ENCODE assay signal across 11 mouse cellular contexts in genomic region chr7:72589241-72589668, GRCm38 (mm10).
DNase-seq lines count a peak whose midpoint lies in the region; ATAC-seq and TF ChIP-seq lines count a peak whose summit lies in the region.
"Had no signal": no experiment of that assay in that cellular context is flagged by ENCODE, and none has a peak within 500 bp of the region (broad histone marks: within the 10 kb centered on the region; RNA-seq: fewer than 3 reads in every experiment).

No protein-coding gene starts in this region.

- DNase-seq in right cerebral cortex, adult 18-20 months: peak; percentile 80
- DNase-seq in right cerebral cortex, postnatal 4 days: no peak
- peak; percentile 67 for DNase-seq in gastrocnemius, adult 2 months
- peak; percentile 38 to 39 for DNase-seq in left cerebral cortex, postnatal 14 days (ENCODE audit: low spot score in 2 of 2)
- peak; percentile 70 for DNase-seq in skeletal muscle tissue, adult 2 months (ENCODE audit: low read depth, low spot score)
- no peak for DNase-seq in hindbrain, embryonic 11.5 days (ENCODE audit: low spot score)
- DNase-seq: adrenal gland, postnatal 25 days had no signal

- WGBS in hindbrain, embryonic 11.5 days: 74% methylated on average over 3 of the region's 3 CpGs

- H3K36me3 ChIP-seq in hindbrain, embryonic 11.5 days (ENCODE audit: control insufficient read depth, insufficient read depth, low read length): no peaks in the 10 kb centered on the region

- H3K4me3 ChIP-seq in gastrocnemius, adult 2 months: no peak overlapping the region
- no peak overlapping the region for H3K4me3 ChIP-seq in hindbrain, embryonic 11.5 days (ENCODE audit: low read depth, low read length)

- no peaks in the 10 kb centered on the region for H3K27me3 ChIP-seq in hindbrain, embryonic 11.5 days (ENCODE audit: control insufficient read depth, insufficient read depth, low read length)

- H3K9ac ChIP-seq in hindbrain, embryonic 11.5 days (ENCODE audit: low read depth, low read length): no peak overlapping the region

- H3K4me2 ChIP-seq in hindbrain, embryonic 11.5 days (replicated peaks; ENCODE audit: low read depth, low read length): no peak overlapping the region

- no peaks in the 10 kb centered on the region for H3K4me1 ChIP-seq in hindbrain, embryonic 11.5 days (replicated peaks; ENCODE audit: control insufficient read depth, insufficient read depth, low read length)

- H3K27ac ChIP-seq in gastrocnemius, adult 2 months: 0 out of 2 replicates have a peak overlapping the region, but pooled peaks have one; percentile 54
- H3K27ac ChIP-seq in hindbrain, embryonic 11.5 days (ENCODE audit: low read depth, low read length): no peak overlapping the region
- H3K27ac ChIP-seq: stomach, postnatal 0 days had no signal

- intact Hi-C loops in gastrocnemius, adult 2 months (cut with DNase I): no loop called here
- intact Hi-C loops in left cerebral cortex, postnatal 14 days (cut with DNase I): no loop called here

- no peak for ATAC-seq in hindbrain, embryonic 11.5 days (ENCODE audit: low FRiP score)
- no peak for ATAC-seq in erythroid progenitor cell, adult 5-6 weeks (replicated peaks; ENCODE audit: low FRiP score, poor library complexity, severe bottlenecking)
- ATAC-seq in megakaryocyte progenitor cell, adult 5-6 weeks (replicated peaks; ENCODE audit: poor library complexity): no peak
- ATAC-seq: forebrain, embryonic 14.5 days had no signal

- H3K9me3 ChIP-seq in hindbrain, embryonic 11.5 days (ENCODE audit: control insufficient read depth, low read length): no peaks in the 10 kb centered on the region

- no peak for TF ChIP-seq CTCF in gastrocnemius, adult 2 months (IDR thresholded peaks at IDR 0.05)

Comparison
In these comparisons a context has a peak if more than half of its experiments do, and no peak if none do; other contexts are left out.
1. DNase-seq: peak in right cerebral cortex, adult 18-20 months (single experiment), gastrocnemius, adult 2 months (single experiment), left cerebral cortex, postnatal 14 days (2 of 2) and skeletal muscle tissue, adult 2 months (single experiment); none in right cerebral cortex, postnatal 4 days (single experiment) and hindbrain, embryonic 11.5 days (single experiment).